Mouse (Mus musculus) limb, embryonic 10.5 days (tissue): ENCODE data around the gene Impdh1. TPM values are rescaled to one million over a fixed set of nuclear protein-coding genes. Genes with fewer than 3 reads are reported as not detected.
A peak's percentile ranks its signal among the peaks of the same experiment; 100 is the strongest.

Experiments used
- DNase-seq: peaks from one replicate; pipeline ENCODE4 v3.0.0-alpha.2; 2017; ENCODE audit warnings: low spot score
- H3K27ac ChIP-seq: fragments of 300-500 bp; sonication (generic); 2 replicates; pipeline ENCODE4 v1.5.1; 2016; ENCODE audit warnings: mild to moderate bottlenecking
- H3K27me3 ChIP-seq: fragments of 300-500 bp; sonication (generic); 2 replicates; pipeline ENCODE4 v1.6.1; 2016; ENCODE audit warnings: low read depth, mild to moderate bottlenecking; ENCODE audit not compliant: poor library complexity, severe bottlenecking
- H3K36me3 ChIP-seq: fragments of 300-500 bp; sonication (generic); 2 replicates; pipeline ENCODE4 v1.6.1; 2016; ENCODE audit warnings: mild to moderate bottlenecking, moderate library complexity
- H3K4me1 ChIP-seq: fragments of 300-500 bp; sonication (generic); 2 replicates; pipeline ENCODE4 v1.6.1; 2016
- H3K4me3 ChIP-seq: fragments of 300-500 bp; sonication (generic); 2 replicates; pipeline ENCODE4 v1.5.1; 2016; ENCODE audit warnings: mild to moderate bottlenecking, moderate library complexity
- H3K9me3 ChIP-seq: fragments of 300-500 bp; sonication (generic); replicated peaks from 2 replicates; pipeline ENCODE4 v1.6.1; 2016; ENCODE audit warnings: mild to moderate bottlenecking
- WGBS: fragments of 180-500 bp; shearing (Covaris S2); methylation state at CpG from one replicate; pipeline ENCODE4 v1.1.7; 2016; 5-methylcytosine and 5-hydroxymethylcytosine counted together
- polyA plus RNA-seq: library from polyadenylated mRNA; unstranded; fragments of >200 nt; fragmentation: Nextera tagmentation; extraction: Ambion mirVana; gene quantifications from 2 replicates; pipeline ENCODE4 v1.2.1, GENCODE M21; 2016

Gene Impdh1
- polyA plus RNA-seq, 1 experiment from 2014 or later, result 56.7 TPM

- peaks cover 36% of the 10 kb centered on the region for H3K4me1 ChIP-seq
- peak overlapping the region; percentile 39; the same call in 1 of the 2 replicates for H3K27ac ChIP-seq
- DNase-seq, result peak; percentile 93
- peak overlapping the region; percentile 44 for H3K4me3 ChIP-seq
- H3K9me3 ChIP-seq, result no peaks in the 10 kb centered on the region
- 16% methylated on average over 25 of the region's 25 CpGs for WGBS
- peaks cover 32% of the 10 kb centered on the region for H3K36me3 ChIP-seq
- peaks cover 27% of the 10 kb centered on the region; the same call in 1 of the 2 replicates for H3K27me3 ChIP-seq
Observed at GRCm38 (mm10) chr6:29198309-29199222, 17.6 kb downstream of the Impdh1 start.

GRCm38 (mm10) chr6:29195846-29196698 is 20.1 kb downstream of the Impdh1 start:
- H3K4me1 ChIP-seq, result peaks cover 39% of the 10 kb centered on the region
- H3K27me3 ChIP-seq, result peaks cover 27% of the 10 kb centered on the region; the same call in 1 of the 2 replicates
- no peaks in the 10 kb centered on the region for H3K9me3 ChIP-seq
- DNase-seq, result peak; percentile 28
- peaks cover 7% of the 10 kb centered on the region for H3K36me3 ChIP-seq
- H3K4me3 ChIP-seq, result no peak overlapping the region
- 88% methylated on average over 5 of the region's 5 CpGs for WGBS
- peak overlapping the region; percentile 53; the same call in 1 of the 2 replicates for H3K27ac ChIP-seq

GRCm38 (mm10) chr6:29195146-29195545 is 21.0 kb downstream of the Impdh1 start:
- no peak overlapping the region for H3K4me3 ChIP-seq
- 72% methylated on average over 5 of the region's 5 CpGs for WGBS
- peaks cover 39% of the 10 kb centered on the region for H3K4me1 ChIP-seq
- no peaks in the 10 kb centered on the region for H3K36me3 ChIP-seq
- peak overlapping the region; percentile 38 for H3K27ac ChIP-seq
- no peaks in the 10 kb centered on the region for H3K9me3 ChIP-seq
- peak; percentile 30 for DNase-seq
- H3K27me3 ChIP-seq, result peaks cover 27% of the 10 kb centered on the region; the same call in 1 of the 2 replicates

GRCm38 (mm10) chr6:29193961-29194750 is 22.0 kb downstream of the Impdh1 start:
- peaks cover 22% of the 10 kb centered on the region; the same call in 1 of the 2 replicates for H3K27me3 ChIP-seq
- WGBS, result 56% methylated on average over 15 of the region's 15 CpGs
- no peak overlapping the region for H3K4me3 ChIP-seq
- H3K36me3 ChIP-seq, result no peaks in the 10 kb centered on the region
- peak; percentile 46 for DNase-seq
- H3K4me1 ChIP-seq, result peaks cover 39% of the 10 kb centered on the region
- H3K27ac ChIP-seq, result peak overlapping the region; percentile 74
- no peaks in the 10 kb centered on the region for H3K9me3 ChIP-seq

GRCm38 (mm10) chr6:29187936-29188335 is 28.2 kb downstream of the Impdh1 start:
- H3K4me1 ChIP-seq, result no peaks in the 10 kb centered on the region
- DNase-seq, result peak; percentile 13
- H3K27ac ChIP-seq, result no peak overlapping the region
- no peaks in the 10 kb centered on the region for H3K36me3 ChIP-seq
- no peaks in the 10 kb centered on the region for H3K9me3 ChIP-seq
- H3K27me3 ChIP-seq, result no peaks in the 10 kb centered on the region
- H3K4me3 ChIP-seq, result no peak overlapping the region
- WGBS, result 97% methylated on average over 1 of the region's 1 CpGs

GRCm38 (mm10) chr6:29179843-29180242 is 36.3 kb downstream of the Impdh1 start:
- peaks cover 59% of the 10 kb centered on the region for H3K27me3 ChIP-seq
- H3K36me3 ChIP-seq, result no peaks in the 10 kb centered on the region
- peaks cover 31% of the 10 kb centered on the region for H3K4me1 ChIP-seq
- WGBS, result 43% methylated on average over 8 of the region's 8 CpGs
- peak overlapping the region; percentile 74 for H3K4me3 ChIP-seq
- DNase-seq, result peak; percentile 32
- no peak overlapping the region for H3K27ac ChIP-seq
- no peaks in the 10 kb centered on the region for H3K9me3 ChIP-seq

- peaks cover 39% of the 10 kb centered on the region for H3K4me1 ChIP-seq
- no peaks in the 10 kb centered on the region for H3K36me3 ChIP-seq
- DNase-seq, result peak; percentile 78
- WGBS, result under 1% methylated on average over 79 of the region's 79 CpGs
- H3K27ac ChIP-seq, result peak within 1 kb of the TSS; percentile 84
- H3K4me3 ChIP-seq, result peak within 1 kb of the TSS; percentile 74
- no peaks in the 10 kb centered on the region for H3K9me3 ChIP-seq
- H3K27me3 ChIP-seq, result peaks cover 66% of the 10 kb centered on the region
Observed at GRCm38 (mm10) chr6:29178888-29179658, 37.1 kb downstream of the Impdh1 start, which contains the start of gene Prrt4. Gene Prrt4 (minus strand): TSS chr6:29179584.

- no peaks in the 10 kb centered on the region for H3K9me3 ChIP-seq
- H3K4me3 ChIP-seq, result peak overlapping the region; percentile 74
- H3K27ac ChIP-seq, result peak overlapping the region; percentile 84
- H3K27me3 ChIP-seq, result peaks cover 75% of the 10 kb centered on the region
- DNase-seq, result peak; percentile 52
- H3K36me3 ChIP-seq, result no peaks in the 10 kb centered on the region
- 8% methylated on average over 17 of the region's 17 CpGs for WGBS
- peaks cover 48% of the 10 kb centered on the region for H3K4me1 ChIP-seq
Observed at GRCm38 (mm10) chr6:29177901-29178879, 38.0 kb downstream of the Impdh1 start.

GRCm38 (mm10) chr6:29175113-29175512 is 41.1 kb downstream of the Impdh1 start:
- Histone ChIP-seq H3K4me3 (no peak overlapping the region), H3K27me3 (peaks cover 88% of the 10 kb centered on the region), H3K9me3 (no peaks in the 10 kb centered on the region), H3K4me1 (peaks cover 69% of the 10 kb centered on the region), H3K36me3 (no peaks in the 10 kb centered on the region), H3K27ac (no peak overlapping the region)
- WGBS, result 40% methylated on average over 3 of the region's 3 CpGs
- no peak for DNase-seq

- DNase-seq, result no peak
- H3K36me3 ChIP-seq, result no peaks in the 10 kb centered on the region
- no peak overlapping the region for H3K27ac ChIP-seq
- WGBS, result 7% methylated on average over 7 of the region's 7 CpGs
- H3K9me3 ChIP-seq, result no peaks in the 10 kb centered on the region
- H3K4me1 ChIP-seq, result peaks cover 73% of the 10 kb centered on the region
- no peak overlapping the region for H3K4me3 ChIP-seq
- H3K27me3 ChIP-seq, result peaks cover 88% of the 10 kb centered on the region
Observed at GRCm38 (mm10) chr6:29174368-29174767, 41.8 kb downstream of the Impdh1 start.

GRCm38 (mm10) chr6:29170952-29171388 is 45.2 kb downstream of the Impdh1 start:
- DNase-seq, result peak; percentile 91
- H3K27me3 ChIP-seq, result peaks cover 81% of the 10 kb centered on the region
- peak overlapping the region; percentile 88 for H3K27ac ChIP-seq
- H3K4me3 ChIP-seq, result peak overlapping the region; percentile 66
- peaks cover 48% of the 10 kb centered on the region for H3K4me1 ChIP-seq
- under 1% methylated on average over 40 of the region's 40 CpGs for WGBS
- H3K9me3 ChIP-seq, result no peaks in the 10 kb centered on the region
- H3K36me3 ChIP-seq, result no peaks in the 10 kb centered on the region
